Mouse (Mus musculus): ENCODE measurements around the gene Chic2. TPM values are rescaled to one million over a fixed set of nuclear protein-coding genes. Genes with fewer than 3 reads are reported as not detected.

Chic2 gene
- polyA plus RNA-seq, 1 experiment from 2014 or later: 28.7 TPM

GRCm38 (mm10) chr5:74969341-74969740, 75.2 kb downstream of the Chic2 start:
- Histone ChIP-seq H3K36me3 (no peaks in the 10 kb centered on the region), H3K4me3 (replicated peaks) (no peak overlapping the region), H3K4me1 (replicated peaks) (no peaks in the 10 kb centered on the region), H3K9me3 (no peaks in the 10 kb centered on the region), H3K27ac (no peak overlapping the region), H3K27me3 (peaks cover 92% of the 10 kb centered on the region), H3K9ac (replicated peaks) (no peak overlapping the region), H3K4me2 (replicated peaks) (no peak overlapping the region)
- no peak for ATAC-seq
- 90% methylated on average over 6 of the region's 6 CpGs for WGBS

GRCm38 (mm10) chr5:74967882-74968281, 76.7 kb downstream of the Chic2 start:
- Histone ChIP-seq H3K27me3 (peaks cover 92% of the 10 kb centered on the region), H3K4me3 (replicated peaks) (no peak overlapping the region), H3K36me3 (no peaks in the 10 kb centered on the region), H3K4me1 (replicated peaks) (no peaks in the 10 kb centered on the region), H3K9ac (replicated peaks) (no peak overlapping the region), H3K9me3 (no peaks in the 10 kb centered on the region), H3K27ac (no peak overlapping the region), H3K4me2 (replicated peaks) (no peak overlapping the region)
- 89% methylated on average over 3 of the region's 3 CpGs for WGBS
- no peak for ATAC-seq

- WGBS: 63% methylated on average over 10 of the region's 10 CpGs
- no peak overlapping the region for H3K4me3 ChIP-seq (replicated peaks)
- H3K27ac ChIP-seq: no peak overlapping the region
- no peak overlapping the region for H3K4me2 ChIP-seq (replicated peaks)
- 0 out of 2 replicates have a peak, but pooled peaks have one; percentile 40 for ATAC-seq
- H3K4me1 ChIP-seq (replicated peaks): no peaks in the 10 kb centered on the region
- H3K27me3 ChIP-seq: peaks cover 92% of the 10 kb centered on the region
- no peaks in the 10 kb centered on the region for H3K9me3 ChIP-seq
- no peak overlapping the region for H3K9ac ChIP-seq (replicated peaks)
- no peaks in the 10 kb centered on the region for H3K36me3 ChIP-seq
Observed at GRCm38 (mm10) chr5:74966891-74967290, 77.7 kb downstream of the Chic2 start.

- no peak overlapping the region for H3K4me3 ChIP-seq (replicated peaks)
- no peak for ATAC-seq
- H3K9ac ChIP-seq (replicated peaks): no peak overlapping the region
- H3K4me1 ChIP-seq (replicated peaks): no peaks in the 10 kb centered on the region
- peaks cover 93% of the 10 kb centered on the region for H3K27me3 ChIP-seq
- WGBS: 77% methylated on average over 5 of the region's 5 CpGs
- no peaks in the 10 kb centered on the region for H3K36me3 ChIP-seq
- no peaks in the 10 kb centered on the region for H3K9me3 ChIP-seq
- H3K4me2 ChIP-seq (replicated peaks): no peak overlapping the region
- no peak overlapping the region for H3K27ac ChIP-seq
Observed at GRCm38 (mm10) chr5:74962771-74963170, 81.8 kb downstream of the Chic2 start.

- no peak for ATAC-seq
- Histone ChIP-seq H3K4me1 (replicated peaks) (0 out of 2 replicates have a peak, but pooled peaks cover 3% of the 10 kb centered on the region), H3K36me3 (no peaks in the 10 kb centered on the region), H3K9ac (replicated peaks) (no peak overlapping the region), H3K27me3 (peaks cover 96% of the 10 kb centered on the region), H3K4me2 (replicated peaks) (no peak overlapping the region), H3K4me3 (replicated peaks) (no peak overlapping the region), H3K27ac (no peak overlapping the region), H3K9me3 (no peaks in the 10 kb centered on the region)
- 22% methylated on average over 14 of the region's 14 CpGs for WGBS
Observed at GRCm38 (mm10) chr5:74960840-74961543, 83.6 kb downstream of the Chic2 start.

GRCm38 (mm10) chr5:74960306-74960705, 84.3 kb downstream of the Chic2 start:
- Histone ChIP-seq H3K9ac (replicated peaks) (no peak overlapping the region), H3K4me2 (replicated peaks) (no peak overlapping the region), H3K4me3 (replicated peaks) (no peak overlapping the region), H3K9me3 (no peaks in the 10 kb centered on the region), H3K27ac (no peak overlapping the region), H3K4me1 (replicated peaks) (0 out of 2 replicates have a peak, but pooled peaks cover 3% of the 10 kb centered on the region), H3K27me3 (peaks cover 99% of the 10 kb centered on the region), H3K36me3 (no peaks in the 10 kb centered on the region)
- 50% methylated on average over 9 of the region's 9 CpGs for WGBS
- ATAC-seq: no peak

- Histone ChIP-seq H3K4me3 (replicated peaks) (no peak overlapping the region), H3K27me3 (peaks cover 86% of the 10 kb centered on the region), H3K9me3 (no peaks in the 10 kb centered on the region), H3K9ac (replicated peaks) (no peak overlapping the region), H3K4me2 (replicated peaks) (no peak overlapping the region), H3K36me3 (no peaks in the 10 kb centered on the region), H3K4me1 (replicated peaks) (0 out of 2 replicates have a peak, but pooled peaks cover 3% of the 10 kb centered on the region), H3K27ac (no peak overlapping the region)
- ATAC-seq: no peak
- WGBS: 71% methylated on average over 10 of the region's 10 CpGs
Observed at GRCm38 (mm10) chr5:74957293-74958076, 87.1 kb downstream of the Chic2 start.

GRCm38 (mm10) chr5:74956335-74956734, 88.2 kb downstream of the Chic2 start:
- Histone ChIP-seq H3K4me2 (replicated peaks) (no peak overlapping the region), H3K36me3 (no peaks in the 10 kb centered on the region), H3K27me3 (peaks cover 84% of the 10 kb centered on the region), H3K4me1 (replicated peaks) (0 out of 2 replicates have a peak, but pooled peaks cover 3% of the 10 kb centered on the region), H3K9me3 (no peaks in the 10 kb centered on the region), H3K4me3 (replicated peaks) (no peak overlapping the region), H3K9ac (replicated peaks) (no peak overlapping the region), H3K27ac (no peak overlapping the region)
- ATAC-seq: no peak
- 43% methylated on average over 9 of the region's 9 CpGs for WGBS

- WGBS: 86% methylated on average over 1 of the region's 1 CpGs
- Histone ChIP-seq H3K9ac (replicated peaks) (no peak overlapping the region), H3K4me2 (replicated peaks) (no peak overlapping the region), H3K4me1 (replicated peaks) (0 out of 2 replicates have a peak, but pooled peaks cover 3% of the 10 kb centered on the region), H3K9me3 (no peaks in the 10 kb centered on the region), H3K27ac (no peak overlapping the region), H3K27me3 (peaks cover 84% of the 10 kb centered on the region), H3K4me3 (replicated peaks) (no peak overlapping the region), H3K36me3 (no peaks in the 10 kb centered on the region)
- ATAC-seq: no peak
Observed at GRCm38 (mm10) chr5:74955565-74955964, 89.0 kb downstream of the Chic2 start.

GRCm38 (mm10) chr5:74952938-74953337, 91.6 kb downstream of the Chic2 start:
- H3K27me3 ChIP-seq: peaks cover 80% of the 10 kb centered on the region
- no peak for ATAC-seq
- H3K4me2 ChIP-seq (replicated peaks): no peak overlapping the region
- H3K9me3 ChIP-seq: no peaks in the 10 kb centered on the region
- WGBS: 12% methylated on average over 2 of the region's 2 CpGs
- H3K4me1 ChIP-seq (replicated peaks): 0 out of 2 replicates have a peak, but pooled peaks cover 3% of the 10 kb centered on the region
- no peak overlapping the region for H3K4me3 ChIP-seq (replicated peaks)
- no peak overlapping the region for H3K27ac ChIP-seq
- H3K9ac ChIP-seq (replicated peaks): no peak overlapping the region
- no peaks in the 10 kb centered on the region for H3K36me3 ChIP-seq

GRCm38 (mm10) chr5:74951375-74951774, 93.2 kb downstream of the Chic2 start:
- H3K4me1 ChIP-seq (replicated peaks): 0 out of 2 replicates have a peak, but pooled peaks cover 2% of the 10 kb centered on the region
- WGBS: 83% methylated on average over 5 of the region's 5 CpGs
- H3K4me2 ChIP-seq (replicated peaks): no peak overlapping the region

GRCm38 (mm10) chr5:74949298-74949697, 95.3 kb downstream of the Chic2 start:
- H3K27ac ChIP-seq: no peak overlapping the region
- ATAC-seq: no peak
- H3K27me3 ChIP-seq: peaks cover 73% of the 10 kb centered on the region
- H3K4me3 ChIP-seq (replicated peaks): no peak overlapping the region
- H3K9me3 ChIP-seq: no peaks in the 10 kb centered on the region
- H3K36me3 ChIP-seq: no peaks in the 10 kb centered on the region
- H3K4me2 ChIP-seq (replicated peaks): no peak overlapping the region
- 81% methylated on average over 7 of the region's 7 CpGs for WGBS
- H3K4me1 ChIP-seq (replicated peaks): no peaks in the 10 kb centered on the region
- no peak overlapping the region for H3K9ac ChIP-seq (replicated peaks)

More at GRCm38 (mm10) chr5:74951375-74951774, 93.2 kb downstream of the Chic2 start:
- Histone ChIP-seq H3K27ac (no peak overlapping the region), H3K4me3 (replicated peaks) (no peak overlapping the region), H3K9me3 (no peaks in the 10 kb centered on the region), H3K9ac (replicated peaks) (no peak overlapping the region), H3K36me3 (no peaks in the 10 kb centered on the region), H3K27me3 (peaks cover 73% of the 10 kb centered on the region)
- no peak for ATAC-seq
